Mouse (Mus musculus): ENCODE measurements around the gene Tor1b. TPM values are rescaled to one million over a fixed set of nuclear protein-coding genes. Genes with fewer than 3 reads are reported as not detected.
"Not testable (repeated sequence)": the region's sequence is repeated elsewhere in the genome, so short reads cannot be mapped to it uniquely, and the experiment has no call there.

Tor1b gene
- polyA plus RNA-seq, 1 experiment from 2014 or later, result 20.5 TPM

DNA sequence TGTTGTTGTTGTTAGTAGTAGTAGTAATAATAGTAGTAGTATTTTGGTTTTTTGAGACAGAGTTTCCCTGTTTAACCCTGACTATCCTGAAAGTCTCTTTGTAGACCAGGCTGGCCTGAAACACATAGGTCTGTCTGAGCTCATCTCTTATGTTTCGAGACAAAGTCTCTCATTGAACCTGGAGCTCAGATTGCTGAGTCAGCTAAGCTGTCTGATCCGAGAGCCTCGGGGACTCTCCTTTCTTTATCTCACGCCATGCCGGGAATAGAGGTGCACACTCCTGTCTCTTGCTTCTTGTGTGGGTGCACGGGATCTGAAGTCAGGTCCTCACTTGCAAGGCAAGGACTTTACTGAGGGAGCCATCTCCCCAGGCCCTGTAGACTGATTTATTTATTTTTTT, 19.7 kb upstream of the Tor1b start:
- no peak overlapping the region for H3K9ac ChIP-seq (replicated peaks)
- no peaks in the 10 kb centered on the region for H3K36me3 ChIP-seq
- H3K4me3 ChIP-seq (replicated peaks), result no peak overlapping the region
- H3K27me3 ChIP-seq, result 0 out of 2 replicates have a peak, but pooled peaks cover 7% of the 10 kb centered on the region
- no peak overlapping the region for H3K4me2 ChIP-seq (replicated peaks)
- H3K27ac ChIP-seq, result no peak overlapping the region
- 63% methylated on average over 6 of the region's 6 CpGs for WGBS
- H3K9me3 ChIP-seq, result no peaks in the 10 kb centered on the region
- no peak for ATAC-seq
- peaks cover 19% of the 10 kb centered on the region for H3K4me1 ChIP-seq (replicated peaks)

DNA sequence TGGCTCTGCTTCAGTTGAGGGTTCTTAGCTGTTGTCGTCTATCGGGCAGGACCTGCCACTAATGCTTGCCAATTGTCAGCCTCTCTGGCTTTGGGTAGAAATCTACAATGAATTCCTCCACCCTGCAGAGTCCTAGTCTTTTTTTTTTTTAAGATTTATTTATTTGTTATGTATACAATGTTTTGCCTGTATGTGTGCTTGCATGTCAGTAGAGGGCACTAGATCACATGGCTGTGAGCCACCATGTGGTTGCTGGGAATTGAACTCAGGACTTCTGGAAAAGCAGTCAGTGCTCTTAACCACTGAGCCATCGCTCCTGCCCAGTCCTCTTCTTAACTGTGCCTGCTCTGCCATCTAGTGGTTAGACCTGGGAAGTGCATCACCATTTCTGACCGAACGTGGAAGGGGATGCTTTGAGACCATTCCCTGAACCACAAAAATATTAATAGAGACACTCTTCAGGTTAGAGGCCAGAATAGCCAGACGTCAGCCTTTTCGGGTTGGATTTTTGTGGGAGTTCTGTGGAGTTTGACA, 18.8 kb upstream of the Tor1b start:
- WGBS, result 22% methylated on average over 7 of the region's 7 CpGs
- Histone ChIP-seq H3K9me3 (no peaks in the 10 kb centered on the region), H3K36me3 (no peaks in the 10 kb centered on the region), H3K27me3 (0 out of 2 replicates have a peak, but pooled peaks cover 7% of the 10 kb centered on the region), H3K27ac (no peak overlapping the region), H3K4me2 (replicated peaks) (no peak overlapping the region), H3K9ac (replicated peaks) (no peak overlapping the region), H3K4me1 (replicated peaks) (peaks cover 15% of the 10 kb centered on the region), H3K4me3 (replicated peaks) (no peak overlapping the region)
- 0 out of 2 replicates have a peak, but pooled peaks have one; percentile 32 for ATAC-seq

DNA sequence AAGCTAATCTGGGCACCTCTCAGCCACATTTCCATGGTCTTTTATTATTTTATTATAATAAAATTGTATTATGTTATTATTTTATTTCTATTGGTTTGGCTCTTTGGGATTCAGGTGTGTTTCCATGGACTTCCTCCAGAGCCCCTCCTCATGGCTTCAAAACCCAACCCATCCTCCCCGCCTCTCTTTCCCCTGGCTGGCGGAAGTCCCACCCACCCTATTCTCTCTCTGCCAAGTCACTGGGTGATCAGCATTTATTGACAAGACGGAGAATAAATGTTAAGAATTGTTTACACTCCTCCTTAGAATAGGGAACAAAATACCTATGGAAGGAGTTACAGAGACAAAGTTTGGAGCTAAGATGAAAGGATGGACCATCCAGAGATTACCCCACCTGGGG, 16.0 kb upstream of the Tor1b start:
- H3K4me1 ChIP-seq (replicated peaks), result peaks cover 6% of the 10 kb centered on the region; the same call in 1 of the 2 replicates
- H3K27ac ChIP-seq, result no peak overlapping the region
- no peak overlapping the region for H3K9ac ChIP-seq (replicated peaks)
- no peak overlapping the region for H3K4me2 ChIP-seq (replicated peaks)
- H3K9me3 ChIP-seq, result no peaks in the 10 kb centered on the region
- H3K36me3 ChIP-seq, result no peaks in the 10 kb centered on the region
- ATAC-seq, result no peak
- no peak overlapping the region for H3K4me3 ChIP-seq (replicated peaks)
- H3K27me3 ChIP-seq, result 0 out of 2 replicates have a peak, but pooled peaks cover 7% of the 10 kb centered on the region
- 76% methylated on average over 3 of the region's 3 CpGs for WGBS

DNA sequence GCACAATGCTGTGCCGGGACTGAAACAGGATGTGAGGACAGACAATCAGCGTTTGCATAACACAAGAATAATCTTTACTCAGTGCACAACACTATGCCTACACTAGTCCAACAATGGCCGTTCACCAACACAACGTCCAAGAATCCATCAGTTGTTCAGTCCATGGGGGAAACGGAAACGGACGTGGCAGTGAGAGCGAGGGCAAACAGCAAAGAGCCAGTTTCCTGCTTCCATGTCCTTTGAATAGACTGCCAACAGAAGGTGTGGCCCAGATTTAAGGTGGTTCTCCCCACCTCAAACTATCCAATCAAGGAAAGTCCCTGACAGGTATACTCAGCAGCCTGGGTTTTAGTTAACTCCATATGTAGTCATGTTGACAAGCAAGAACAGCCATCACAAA, 15.0 kb upstream of the Tor1b start:
- no peak overlapping the region for H3K4me3 ChIP-seq (replicated peaks)
- no peak for ATAC-seq

DNA sequence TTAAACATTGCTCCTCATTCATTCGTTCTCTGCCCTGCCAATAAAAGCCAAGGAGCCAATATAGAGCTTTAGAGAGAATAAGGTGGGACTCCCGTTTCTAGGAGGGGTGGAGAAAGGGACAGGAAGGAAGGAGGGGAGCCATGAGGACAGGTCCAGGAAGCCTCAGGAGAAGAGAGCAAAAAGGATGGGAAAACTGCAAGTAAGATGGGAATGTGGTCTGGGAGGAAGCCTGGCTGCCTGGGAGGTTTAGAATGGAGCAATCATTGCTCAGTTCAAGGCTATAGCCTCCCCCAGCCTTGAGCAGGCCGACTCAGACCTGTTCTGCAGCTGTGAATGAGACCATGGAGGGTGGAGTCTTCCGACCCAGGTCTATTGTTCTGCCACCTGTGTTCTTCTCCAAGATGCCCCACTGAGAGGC, 14.2 kb upstream of the Tor1b start:
- Histone ChIP-seq H3K9me3 (no peaks in the 10 kb centered on the region), H3K27me3 (0 out of 2 replicates have a peak, but pooled peaks cover 7% of the 10 kb centered on the region), H3K9ac (replicated peaks) (no peak overlapping the region), H3K4me3 (replicated peaks) (no peak overlapping the region), H3K4me1 (replicated peaks) (no peaks in the 10 kb centered on the region), H3K4me2 (replicated peaks) (no peak overlapping the region), H3K27ac (no peak overlapping the region), H3K36me3 (no peaks in the 10 kb centered on the region)
- no peak for ATAC-seq
- WGBS, result 54% methylated on average over 4 of the region's 4 CpGs

More for the DNA sequence above, 15.0 kb upstream of the Tor1b start:
- Histone ChIP-seq H3K9me3 (no peaks in the 10 kb centered on the region), H3K9ac (replicated peaks) (no peak overlapping the region), H3K4me2 (replicated peaks) (no peak overlapping the region), H3K27ac (no peak overlapping the region), H3K27me3 (0 out of 2 replicates have a peak, but pooled peaks cover 7% of the 10 kb centered on the region), H3K36me3 (no peaks in the 10 kb centered on the region), H3K4me1 (replicated peaks) (peaks cover 6% of the 10 kb centered on the region; the same call in 1 of the 2 replicates)
- 89% methylated on average over 8 of the region's 8 CpGs for WGBS

DNA sequence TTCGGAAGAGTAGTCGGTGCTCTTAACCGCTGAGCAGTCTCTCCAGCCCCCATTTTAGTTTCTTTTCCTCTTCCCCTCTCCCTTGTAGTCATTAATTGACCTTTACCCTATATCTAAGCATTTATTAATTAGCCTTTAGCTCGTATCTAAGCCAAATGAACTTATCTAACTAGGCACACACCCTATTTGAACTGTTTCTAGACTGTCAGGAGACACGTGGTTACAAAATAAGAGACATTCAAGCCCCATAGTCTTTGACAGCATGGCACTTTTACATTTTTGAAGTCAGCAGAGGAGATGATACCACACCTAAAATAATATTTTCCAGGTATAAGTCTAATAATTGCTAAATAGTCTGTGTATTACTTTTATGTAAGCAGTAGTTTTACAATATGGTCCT, 11.2 kb upstream of the Tor1b start:
- no peaks in the 10 kb centered on the region for H3K4me1 ChIP-seq (replicated peaks)
- H3K27ac ChIP-seq, result no peak overlapping the region
- ATAC-seq, result no peak
- H3K27me3 ChIP-seq, result 0 out of 2 replicates have a peak, but pooled peaks cover 4% of the 10 kb centered on the region
- no peak overlapping the region for H3K4me2 ChIP-seq (replicated peaks)
- H3K4me3 ChIP-seq (replicated peaks), result no peak overlapping the region
- WGBS, result 90% methylated on average over 5 of the region's 5 CpGs
- no peaks in the 10 kb centered on the region for H3K36me3 ChIP-seq
- no peak overlapping the region for H3K9ac ChIP-seq (replicated peaks)
- no peaks in the 10 kb centered on the region for H3K9me3 ChIP-seq

DNA sequence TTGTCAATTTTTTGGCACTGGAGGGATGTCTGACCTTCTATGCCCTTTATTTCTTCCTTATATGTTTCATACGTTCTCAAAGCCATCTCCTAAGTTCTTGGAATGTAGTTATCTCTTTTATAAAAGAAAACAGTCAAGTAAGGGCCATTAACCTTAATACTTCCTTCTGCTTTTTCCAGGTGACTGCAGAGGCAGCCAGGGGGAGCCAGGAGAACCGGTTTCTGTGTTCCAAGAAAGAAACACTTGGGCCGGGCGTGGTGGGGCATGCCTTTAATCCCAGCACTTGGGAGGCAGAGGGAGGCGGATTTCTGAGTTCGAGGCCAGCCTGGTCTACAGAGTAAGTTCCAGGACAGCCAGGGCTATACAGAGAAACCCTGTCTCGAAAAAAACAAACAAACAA, 10.6 kb upstream of the Tor1b start:
- 56% methylated on average over 7 of the region's 7 CpGs for WGBS
- H3K4me3 ChIP-seq (replicated peaks); H3K27ac ChIP-seq; ATAC-seq; H3K9me3 ChIP-seq; H3K4me2 ChIP-seq (replicated peaks); H3K9ac ChIP-seq (replicated peaks); H3K27me3 ChIP-seq; H3K36me3 ChIP-seq; H3K4me1 ChIP-seq (replicated peaks): not testable (repeated sequence)

DNA sequence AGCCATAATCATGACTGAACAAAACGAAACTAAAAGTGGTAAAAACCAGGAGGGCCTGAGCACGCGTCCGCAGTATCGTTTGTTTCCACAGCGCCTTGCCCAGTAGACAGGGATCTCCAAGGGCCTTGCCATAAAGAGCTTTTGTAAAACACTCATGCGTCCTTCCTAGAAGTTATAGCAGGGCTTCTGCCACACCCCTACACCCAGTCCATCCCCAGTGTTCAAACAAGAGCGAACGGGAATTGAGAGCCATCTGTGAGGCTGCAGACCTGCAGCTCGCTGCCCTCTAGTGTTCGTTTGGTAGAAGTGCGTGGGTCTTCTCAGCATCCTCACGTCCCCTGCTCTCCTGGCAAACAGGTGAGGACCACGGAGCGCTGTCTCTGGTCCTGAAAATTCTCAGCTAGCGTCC, 10.2 kb upstream of the Tor1b start:
- 32% methylated on average over 16 of the region's 16 CpGs for whole genome bisulfite sequencing
- Histone ChIP-seq H3K9ac (replicated peaks) (no peak overlapping the region), H3K4me3 (replicated peaks) (no peak overlapping the region; the same call in 1 of the 2 replicates), H3K27me3 (0 out of 2 replicates have a peak, but pooled peaks cover 4% of the 10 kb centered on the region), H3K9me3 (no peaks in the 10 kb centered on the region), H3K4me2 (replicated peaks) (peak overlapping the region; percentile 28; the same call in 1 of the 2 replicates), H3K27ac (no peak overlapping the region), H3K36me3 (no peaks in the 10 kb centered on the region), H3K4me1 (replicated peaks) (no peaks in the 10 kb centered on the region)
- peak; percentile 82 for ATAC-seq

DNA sequence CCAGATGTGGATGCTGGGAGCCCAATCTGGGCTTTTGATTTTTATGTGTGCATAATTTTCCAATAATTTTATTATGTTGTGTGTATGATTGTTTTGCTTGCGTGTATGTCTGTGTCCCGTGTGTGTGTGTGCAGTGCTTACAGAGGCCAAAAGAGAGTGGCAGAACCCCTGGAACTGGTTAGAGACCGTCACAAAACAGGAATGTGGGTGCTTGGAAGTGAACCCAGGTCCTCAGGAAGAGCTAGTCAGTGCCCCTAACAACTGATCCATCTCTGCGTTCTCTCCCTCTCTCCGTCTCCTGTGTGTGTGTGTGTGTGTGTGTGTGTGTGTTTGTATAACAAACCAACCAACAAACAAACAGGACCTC, 319 bp upstream of the Tor1b start:
- Histone ChIP-seq H3K4me3 (replicated peaks) (peak overlapping the region; percentile 84), H3K9ac (replicated peaks) (no peak overlapping the region), H3K4me1 (replicated peaks) (peaks cover 35% of the 10 kb centered on the region), H3K27me3 (no peaks in the 10 kb centered on the region; the same call in 1 of the 2 replicates), H3K27ac (peak overlapping the region; percentile 88), H3K4me2 (replicated peaks) (peak overlapping the region; percentile 93), H3K9me3 (no peaks in the 10 kb centered on the region), H3K36me3 (peaks cover 27% of the 10 kb centered on the region)
- peak; percentile 75 for ATAC-seq
- 25% methylated on average over 5 of the region's 5 CpGs for WGBS

DNA sequence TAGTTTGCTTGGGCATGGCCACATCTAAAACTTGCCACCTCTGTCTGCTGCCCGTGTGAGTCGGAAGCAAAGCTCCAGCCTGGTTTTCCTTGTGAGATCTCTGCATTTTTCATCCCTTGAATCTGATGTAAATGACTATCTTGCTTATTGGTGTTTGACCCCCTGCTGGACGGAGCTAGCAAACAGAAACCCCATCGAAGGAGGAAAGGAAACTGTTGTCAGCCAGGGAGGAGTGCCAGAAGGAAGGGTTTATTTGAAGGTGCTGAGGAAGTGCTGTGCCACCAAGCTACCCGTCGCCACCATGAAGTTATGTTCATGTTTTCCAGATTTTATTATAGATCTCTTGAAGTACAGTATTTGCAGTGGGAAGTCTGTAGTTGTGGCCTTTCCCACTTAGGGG, 2.0 kb downstream of the Tor1b start:
- H3K4me3 ChIP-seq (replicated peaks), result no peak overlapping the region
- H3K4me2 ChIP-seq (replicated peaks), result peak overlapping the region; percentile 93
- no peaks in the 10 kb centered on the region; the same call in 1 of the 2 replicates for H3K27me3 ChIP-seq
- WGBS, result 86% methylated on average over 6 of the region's 6 CpGs
- H3K9ac ChIP-seq (replicated peaks), result peak overlapping the region; percentile 88
- H3K36me3 ChIP-seq, result peaks cover 50% of the 10 kb centered on the region
- no peaks in the 10 kb centered on the region for H3K9me3 ChIP-seq
- no peak for ATAC-seq
- no peak overlapping the region for H3K27ac ChIP-seq
- peaks cover 35% of the 10 kb centered on the region for H3K4me1 ChIP-seq (replicated peaks)

DNA sequence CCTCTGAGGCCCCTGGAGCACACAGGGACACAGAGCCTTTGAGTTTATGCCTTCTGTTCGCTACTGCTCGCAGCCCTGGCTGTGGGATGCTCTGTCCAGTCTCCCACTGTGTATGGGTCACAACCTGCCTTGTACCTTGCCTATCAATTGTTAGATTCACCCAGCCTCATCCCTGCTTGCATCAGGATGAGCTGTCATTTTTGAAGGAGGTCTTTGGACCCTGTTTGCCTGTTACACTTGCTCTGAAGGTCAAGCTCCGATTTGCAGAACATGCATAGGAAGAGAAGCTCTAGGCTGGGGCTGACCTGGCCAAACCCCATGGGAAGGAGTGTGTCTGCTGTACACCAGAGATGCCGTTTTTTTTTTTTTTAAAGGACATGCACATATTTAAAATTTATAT, 4.8 kb downstream of the Tor1b start:
- Histone ChIP-seq H3K27me3 (no peaks in the 10 kb centered on the region), H3K9me3 (no peaks in the 10 kb centered on the region), H3K27ac (no peak overlapping the region), H3K4me2 (replicated peaks) (no peak overlapping the region), H3K9ac (replicated peaks) (no peak overlapping the region), H3K4me3 (replicated peaks) (no peak overlapping the region), H3K4me1 (replicated peaks) (peaks cover 31% of the 10 kb centered on the region), H3K36me3 (peaks cover 78% of the 10 kb centered on the region)
- 83% methylated on average over 4 of the region's 4 CpGs for WGBS
- no peak for ATAC-seq

DNA sequence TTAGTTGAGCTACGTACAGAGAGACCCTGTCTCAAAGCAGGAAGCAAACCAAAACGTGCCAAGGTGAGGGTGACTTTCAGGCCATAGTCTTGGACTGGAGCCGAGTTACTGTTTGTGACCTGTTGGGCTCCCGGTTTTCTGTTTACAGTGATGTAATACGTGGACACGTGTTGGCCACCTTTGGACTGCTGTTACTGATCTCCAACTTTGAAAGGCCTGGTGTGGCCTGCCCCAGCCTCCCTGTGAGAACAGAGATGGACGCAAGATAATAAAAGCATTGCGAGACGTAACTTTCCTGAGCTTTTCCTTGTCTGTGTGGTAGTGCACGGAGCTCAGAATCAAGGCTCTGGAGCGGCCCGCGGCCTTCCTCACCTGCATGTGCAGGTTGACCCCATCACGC, 6.0 kb downstream of the Tor1b start:
- Histone ChIP-seq H3K36me3 (peaks cover 90% of the 10 kb centered on the region), H3K4me1 (replicated peaks) (peaks cover 24% of the 10 kb centered on the region), H3K27me3 (no peaks in the 10 kb centered on the region), H3K4me2 (replicated peaks) (no peak overlapping the region), H3K9ac (replicated peaks) (no peak overlapping the region), H3K9me3 (no peaks in the 10 kb centered on the region), H3K4me3 (replicated peaks) (no peak overlapping the region), H3K27ac (no peak overlapping the region)
- WGBS, result 92% methylated on average over 14 of the region's 14 CpGs
- no peak for ATAC-seq

DNA sequence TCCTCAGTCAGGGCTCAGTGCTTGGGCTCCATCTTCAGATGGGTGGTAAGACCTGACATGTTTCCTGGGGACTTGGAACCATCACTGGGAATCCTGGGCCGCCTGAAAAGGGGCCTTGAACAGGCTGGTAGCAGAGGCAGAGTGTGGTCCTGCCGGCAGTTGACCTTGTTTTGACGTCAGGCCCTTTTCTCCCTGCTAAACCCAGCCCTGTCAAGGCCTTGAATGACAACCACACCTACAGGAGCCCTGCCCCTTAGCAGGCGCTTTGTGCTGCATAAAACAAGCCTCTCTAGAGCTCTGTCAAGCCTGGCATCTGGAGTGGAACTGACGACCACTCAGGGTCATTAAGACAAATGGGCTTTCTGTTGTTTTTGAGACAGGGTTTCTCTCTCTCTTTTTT, 7.1 kb downstream of the Tor1b start:
- Histone ChIP-seq H3K27ac (no peak overlapping the region), H3K4me1 (replicated peaks) (peaks cover 18% of the 10 kb centered on the region), H3K27me3 (no peaks in the 10 kb centered on the region), H3K4me3 (replicated peaks) (no peak overlapping the region), H3K9me3 (no peaks in the 10 kb centered on the region), H3K9ac (replicated peaks) (no peak overlapping the region), H3K36me3 (peaks cover 100% of the 10 kb centered on the region), H3K4me2 (replicated peaks) (no peak overlapping the region)
- ATAC-seq, result no peak
- WGBS, result 55% methylated on average over 5 of the region's 5 CpGs
